In genomic region chr12:10537069-10537468, GRCm38 (mm10) we compare ENCODE assay signal across 8 mouse cellular contexts.
A peak's percentile ranks its signal among the peaks of the same experiment; 100 is the strongest.
DNase-seq lines count a peak whose midpoint lies in the region; ATAC-seq and TF ChIP-seq lines count a peak whose summit lies in the region.
"Had no signal": no experiment of that assay in that cellular context is flagged by ENCODE, and none has a peak within 500 bp of the region (broad histone marks: within the 10 kb centered on the region; RNA-seq: fewer than 3 reads in every experiment).

No protein-coding gene starts in this region.

- no peaks in the 10 kb centered on the region for H3K79me2 ChIP-seq in MEL (ENCODE audit: control insufficient read depth, insufficient read depth, low read length, poor library complexity)

- no peak overlapping the region for H3K4me3 ChIP-seq in MEL (ENCODE audit: control insufficient read depth in 1 of 2, insufficient read depth in 1 of 2, low read depth in 2 of 2, low read length in 2 of 2)
- no peak overlapping the region for H3K4me3 ChIP-seq in forebrain, embryonic 13.5 days
- no peak overlapping the region for H3K4me3 ChIP-seq in hindbrain, embryonic 16.5 days (ENCODE audit: low read length)
- H3K4me3 ChIP-seq in midbrain, embryonic 10.5 days = no peak overlapping the region
- no peak overlapping the region for H3K4me3 ChIP-seq in stomach, embryonic 16.5 days (replicated peaks; ENCODE audit: low read length)
- H3K4me3 ChIP-seq: limb, embryonic 12.5 days had no signal

- peak; percentile 77 for ATAC-seq in forebrain, embryonic 13.5 days
- peak; percentile 86 for ATAC-seq in hindbrain, embryonic 16.5 days
- ATAC-seq in stomach, embryonic 16.5 days (ENCODE audit: insufficient read depth, low FRiP score) = peak; percentile 53; the same call in 1 of the 2 replicates

- peak; percentile 35 for DNase-seq in MEL (ENCODE audit: low read depth, low spot score)
- DNase-seq in adrenal gland, postnatal 25 days = peak; percentile 57
- DNase-seq in layer of hippocampus, postnatal 36 days = peak; percentile 12 to 46
- peak; percentile 65 for DNase-seq in midbrain, embryonic 10.5 days (ENCODE audit: low spot score)

- WGBS in forebrain, embryonic 13.5 days = 3% methylated on average over 4 of the region's 4 CpGs
- WGBS in hindbrain, embryonic 16.5 days = 2% methylated on average over 4 of the region's 4 CpGs
- whole genome bisulfite sequencing in midbrain, embryonic 10.5 days = 3% methylated on average over 4 of the region's 4 CpGs
- WGBS in stomach, embryonic 16.5 days = 4% methylated on average over 4 of the region's 4 CpGs

- no peak overlapping the region for H3K4me2 ChIP-seq in forebrain, embryonic 13.5 days
- no peak overlapping the region for H3K4me2 ChIP-seq in hindbrain, embryonic 16.5 days (ENCODE audit: low read length)
- no peak overlapping the region for H3K4me2 ChIP-seq in stomach, embryonic 16.5 days (ENCODE audit: low read depth, low read length)
- H3K4me2 ChIP-seq: limb, embryonic 12.5 days had no signal

- TF ChIP-seq CTCF in MEL (IDR thresholded peaks at IDR 0.05 in 2 of 3, conservative IDR thresholded peaks at IDR 0.05 in 1 of 3; ENCODE audit: control insufficient read depth in 1 of 3, insufficient read depth in 1 of 3, low read depth in 2 of 3, low read length in 3 of 3, poor library complexity in 1 of 3, severe bottlenecking in 1 of 3) = peak; percentile 68 to 80 (median 69)

- TF ChIP-seq RAD21 in MEL (IDR thresholded peaks at IDR 0.05; ENCODE audit: low read depth, low read length) = peak; percentile 70

- H3K36me3 ChIP-seq in MEL (ENCODE audit: control insufficient read depth in 1 of 2, insufficient read depth in 2 of 2, low read length in 2 of 2) = no peaks in the 10 kb centered on the region
- H3K36me3 ChIP-seq in forebrain, embryonic 13.5 days (ENCODE audit: poor library complexity, severe bottlenecking) = no peaks in the 10 kb centered on the region
- no peaks in the 10 kb centered on the region for H3K36me3 ChIP-seq in hindbrain, embryonic 16.5 days (ENCODE audit: control insufficient read depth, insufficient read depth, low read length)
- no peaks in the 10 kb centered on the region for H3K36me3 ChIP-seq in midbrain, embryonic 10.5 days
- H3K36me3 ChIP-seq in stomach, embryonic 16.5 days (ENCODE audit: control insufficient read depth, insufficient read depth, low read length) = no peaks in the 10 kb centered on the region
- H3K36me3 ChIP-seq: limb, embryonic 12.5 days had no signal

- TF ChIP-seq EP300 in MEL (IDR thresholded peaks at IDR 0.05; ENCODE audit: low read depth in 1 of 2, low read length in 2 of 2) = no peak

- no peak overlapping the region for H3K27ac ChIP-seq in MEL (ENCODE audit: control insufficient read depth, low read depth, low read length)
- no peak overlapping the region for H3K27ac ChIP-seq in forebrain, embryonic 13.5 days
- no peak overlapping the region for H3K27ac ChIP-seq in hindbrain, embryonic 16.5 days (ENCODE audit: low read depth, low read length)
- no peak overlapping the region for H3K27ac ChIP-seq in midbrain, embryonic 10.5 days (replicated peaks)
- H3K27ac ChIP-seq in stomach, embryonic 16.5 days (ENCODE audit: low read length) = no peak overlapping the region
- H3K27ac ChIP-seq: limb, embryonic 12.5 days had no signal

- H3K9me3 ChIP-seq in MEL (replicated peaks; ENCODE audit: insufficient read depth, low read length) = no peaks in the 10 kb centered on the region
- no peaks in the 10 kb centered on the region for H3K9me3 ChIP-seq in forebrain, embryonic 13.5 days (replicated peaks)
- no peaks in the 10 kb centered on the region for H3K9me3 ChIP-seq in hindbrain, embryonic 16.5 days (ENCODE audit: control insufficient read depth, low read length)
- no peaks in the 10 kb centered on the region for H3K9me3 ChIP-seq in midbrain, embryonic 10.5 days (replicated peaks)
- H3K9me3 ChIP-seq in stomach, embryonic 16.5 days (replicated peaks; ENCODE audit: control insufficient read depth, low read length) = no peaks in the 10 kb centered on the region
- H3K9me3 ChIP-seq: limb, embryonic 12.5 days had no signal

- no peaks in the 10 kb centered on the region; a peak in 1 of 4 replicates for H3K27me3 ChIP-seq in MEL (ENCODE audit: control insufficient read depth in 1 of 2, insufficient read depth in 2 of 2, low read length in 2 of 2)
- no peaks in the 10 kb centered on the region for H3K27me3 ChIP-seq in forebrain, embryonic 13.5 days
- H3K27me3 ChIP-seq in hindbrain, embryonic 16.5 days (replicated peaks; ENCODE audit: control insufficient read depth, insufficient read depth, low read length) = no peaks in the 10 kb centered on the region
- no peaks in the 10 kb centered on the region for H3K27me3 ChIP-seq in midbrain, embryonic 10.5 days (ENCODE audit: low read depth, poor library complexity, severe bottlenecking)
- no peaks in the 10 kb centered on the region for H3K27me3 ChIP-seq in stomach, embryonic 16.5 days (ENCODE audit: control insufficient read depth, insufficient read depth, low read length)
- H3K27me3 ChIP-seq: limb, embryonic 12.5 days had no signal

- H3K9ac ChIP-seq in MEL (ENCODE audit: control insufficient read depth, low read depth, low read length, poor library complexity, severe bottlenecking) = no peak overlapping the region
- no peak overlapping the region for H3K9ac ChIP-seq in forebrain, embryonic 13.5 days
- H3K9ac ChIP-seq in hindbrain, embryonic 16.5 days (ENCODE audit: low read depth, low read length) = no peak overlapping the region
- no peak overlapping the region for H3K9ac ChIP-seq in stomach, embryonic 16.5 days (ENCODE audit: low read length)
- H3K9ac ChIP-seq: limb, embryonic 12.5 days had no signal

- H3K4me1 ChIP-seq in MEL (ENCODE audit: control insufficient read depth in 1 of 2, insufficient read depth in 2 of 2, low read length in 2 of 2) = no peaks in the 10 kb centered on the region
- H3K4me1 ChIP-seq in forebrain, embryonic 13.5 days = no peaks in the 10 kb centered on the region
- no peaks in the 10 kb centered on the region for H3K4me1 ChIP-seq in hindbrain, embryonic 16.5 days (ENCODE audit: control insufficient read depth, insufficient read depth, low read depth, low read length)
- no peaks in the 10 kb centered on the region for H3K4me1 ChIP-seq in midbrain, embryonic 10.5 days
- H3K4me1 ChIP-seq in stomach, embryonic 16.5 days (ENCODE audit: control insufficient read depth, insufficient read depth, low read length) = no peaks in the 10 kb centered on the region
- H3K4me1 ChIP-seq: limb, embryonic 12.5 days had no signal

- TF ChIP-seq POLR2A in MEL (IDR thresholded peaks at IDR 0.05; ENCODE audit: control insufficient read depth in 1 of 2, insufficient read depth in 1 of 2, low read depth in 1 of 2, low read length in 2 of 2, poor library complexity in 1 of 2) = no peak

TF ChIP-seq in MEL, 35 proteins besides CTCF, POLR2A, EP300 and RAD21:
- TF ChIP-seq ZC3H11A (IDR thresholded peaks at IDR 0.05; ENCODE audit: low read depth, low read length) (peak; percentile 37), SMC3 (IDR thresholded peaks at IDR 0.05; ENCODE audit: low read depth, low read length) (peak; percentile 65), POLR2AphosphoS2 (IDR thresholded peaks at IDR 0.05; ENCODE audit: low read length) (no peak), POLR2AphosphoS5 (IDR thresholded peaks at IDR 0.05; ENCODE audit: borderline replicate concordance, low read depth, low read length) (no peak), USF2 (IDR thresholded peaks at IDR 0.05; ENCODE audit: borderline replicate concordance in 1 of 2, insufficient read depth in 1 of 2, low read depth in 1 of 2, low read length in 2 of 2) (no peak), BHLHE40 (IDR thresholded peaks at IDR 0.05; ENCODE audit: borderline replicate concordance, low read depth, low read length) (no peak), MEF2A (IDR thresholded peaks at IDR 0.05; ENCODE audit: extremely low read depth, insufficient replicate concordance, low read depth, low read length, poor library complexity, severe bottlenecking) (no peak), CHD1 (IDR thresholded peaks at IDR 0.05; ENCODE audit: low read depth, low read length) (no peak)
